Mouse (Mus musculus) T-helper 1 cell (primary cell): ENCODE measurements around the gene Llgl1.

ENCODE experiments used
- in situ Hi-C: fragments of 300-600 bp; cut with MboI, MseI; formaldehyde crosslinking; loops from one replicate; pipeline ENCODE4 v1.15.1; 2025; ENCODE audit warnings: high pct_unique_total_duplicates

Llgl1 gene

GRCm38 (mm10) chr11:60715833-60716232 lies 16.3 kb downstream of the Llgl1 start:
- in situ Hi-C loops, result no loop called here

- in situ Hi-C loops, result no loop called here
These were observed 19.7 kb downstream of the Llgl1 start for GRCm38 (mm10) chr11:60719263-60719662.

- in situ Hi-C loops, result no loop called here
These were observed 27.3 kb downstream of the Llgl1 start, which contains the start of gene Flii for GRCm38 (mm10) chr11:60726601-60727391. TSS of gene Flii (minus strand) at chr11:60727263.

- in situ Hi-C loops, result no loop called here
These were observed 28.0 kb downstream of the Llgl1 start for GRCm38 (mm10) chr11:60727392-60728140.

GRCm38 (mm10) chr11:60728260-60728761 lies 28.8 kb downstream of the Llgl1 start, which contains the start of gene Mief2:
TSS of gene Mief2 (plus strand) at chr11:60728398.
- in situ Hi-C loops, result no loop called here

GRCm38 (mm10) chr11:60729217-60729641 lies 29.7 kb downstream of the Llgl1 start:
- in situ Hi-C loops, result no loop called here

- in situ Hi-C loops, result no loop called here
These were observed 30.6 kb downstream of the Llgl1 start for GRCm38 (mm10) chr11:60730169-60730568.

GRCm38 (mm10) chr11:60731251-60731650 lies 31.7 kb downstream of the Llgl1 start:
- in situ Hi-C loops, result no loop called here

GRCm38 (mm10) chr11:60734206-60734605 lies 34.7 kb downstream of the Llgl1 start:
- in situ Hi-C loops, result no loop called here

GRCm38 (mm10) chr11:60735191-60735590 lies 35.7 kb downstream of the Llgl1 start:
- in situ Hi-C loops, result no loop called here

GRCm38 (mm10) chr11:60736491-60736890 lies 37.0 kb downstream of the Llgl1 start:
- in situ Hi-C loops, result no loop called here

- in situ Hi-C loops, result no loop called here
These were observed 37.9 kb downstream of the Llgl1 start for GRCm38 (mm10) chr11:60737450-60737849.

- in situ Hi-C loops, result no loop called here
These were observed 40.8 kb downstream of the Llgl1 start for GRCm38 (mm10) chr11:60740321-60740720.

GRCm38 (mm10) chr11:60755570-60755969 lies 56.0 kb downstream of the Llgl1 start:
- in situ Hi-C loops, result no loop called here

- in situ Hi-C loops, result loop anchor here (10.0 kb wide), 1 partner anchor 1837 kb away; no protein-coding TSS in a partner anchor
These were observed 62.2 kb downstream of the Llgl1 start for GRCm38 (mm10) chr11:60761681-60762080.
